Mouse (Mus musculus): ENCODE measurements around the gene Tmem201.

DNA sequence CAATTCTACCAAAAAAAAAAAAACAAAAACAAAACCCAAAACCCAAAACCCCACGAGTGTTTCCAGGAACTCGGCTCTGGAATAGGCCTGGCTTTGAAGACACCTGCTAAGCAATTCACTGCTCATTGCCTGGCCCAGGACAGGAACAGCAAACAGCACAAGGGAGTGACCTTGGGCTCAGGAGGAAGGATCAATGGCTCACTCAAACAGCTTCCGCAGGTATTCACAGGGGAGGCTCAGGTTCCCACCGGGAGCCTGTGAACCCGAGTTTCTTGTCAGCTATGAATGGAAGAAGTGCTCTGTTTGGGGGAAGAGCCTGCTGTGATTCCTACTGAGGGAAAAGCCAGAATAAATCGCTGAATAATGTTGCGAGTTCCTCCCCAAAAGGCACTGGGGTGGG, 54.0 kb downstream of the Tmem201 start:
- TF ChIP-seq CTCF (IDR thresholded peaks at IDR 0.05; ENCODE audit: low read depth) (no peak), EP300 (IDR thresholded peaks at IDR 0.05; ENCODE audit: low read depth) (no peak)

All from liver, embryonic 14.5 days (tissue).